Mouse (Mus musculus) embryonic fibroblast, embryonic 13.5 days (primary cell): Measurements from ENCODE around the gene Cys1.

Experiments used
- CTCF ChIP-seq: IDR thresholded peaks from 2 replicates; pipeline ENCODE4 v1.5.1; 2011; ENCODE audit warnings: mild to moderate bottlenecking, control low read depth, low read length, moderate library complexity, borderline replicate concordance; ENCODE audit not compliant: insufficient read depth
- POLR2A ChIP-seq: IDR thresholded peaks from 2 replicates; pipeline ENCODE4 v1.6.1; 2011; ENCODE audit warnings: low read depth, mild to moderate bottlenecking, control low read depth, low read length, moderate library complexity

DNA sequence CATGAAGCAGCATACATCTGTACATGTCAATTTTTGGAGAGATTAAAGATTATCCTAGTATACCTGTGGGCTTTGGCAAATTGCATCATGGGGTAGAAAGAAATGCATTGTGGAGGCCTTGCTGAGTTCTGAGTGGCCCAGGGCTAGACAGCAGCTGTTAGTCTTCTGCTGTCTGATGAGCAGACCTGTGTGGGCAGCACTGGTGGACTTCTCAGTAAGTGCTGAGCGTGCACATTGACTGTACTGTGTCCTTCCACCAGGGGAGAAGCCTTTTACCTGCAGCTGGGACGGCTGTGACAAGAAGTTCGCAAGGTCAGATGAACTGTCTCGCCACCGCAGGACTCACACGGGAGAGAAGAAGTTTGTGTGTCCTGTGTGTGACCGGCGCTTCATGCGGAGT, 21.7 kb downstream of the Cys1 start:
- no peak for TF ChIP-seq POLR2A
- no peak for TF ChIP-seq CTCF
